Mouse (Mus musculus) megakaryocyte progenitor cell, adult 5-6 weeks (primary cell): ENCODE measurements around the gene Cpa1. TPM values are rescaled to one million over a fixed set of nuclear protein-coding genes. Genes with fewer than 3 reads are reported as not detected.
A peak's percentile ranks its signal among the peaks of the same experiment; 100 is the strongest.

Experiments used
- ATAC-seq: replicated peaks from 2 replicates; pipeline ENCODE4 v1.8.0; 2016; ENCODE audit warnings: mild to moderate bottlenecking, moderate TSS enrichment, inconsistent platforms; ENCODE audit not compliant: poor library complexity
- total RNA-seq, 2 experiments: library from RNA; stranded (forward) in 1 of 2; stranded (reverse) in 1 of 2; fragments of 157-497, 149-512 nt in 1 of 2; fragments of 200-1000 nt in 1 of 2; gene quantifications; 2 replicates each; pipeline versions ENCODE4 v1.2.3 to v1.2.4; 2015 to 2017

Cpa1 gene
- total RNA-seq (2015) (not detected in 2 replicates), total RNA-seq (2017) (not detected in 2 replicates)

DNA sequence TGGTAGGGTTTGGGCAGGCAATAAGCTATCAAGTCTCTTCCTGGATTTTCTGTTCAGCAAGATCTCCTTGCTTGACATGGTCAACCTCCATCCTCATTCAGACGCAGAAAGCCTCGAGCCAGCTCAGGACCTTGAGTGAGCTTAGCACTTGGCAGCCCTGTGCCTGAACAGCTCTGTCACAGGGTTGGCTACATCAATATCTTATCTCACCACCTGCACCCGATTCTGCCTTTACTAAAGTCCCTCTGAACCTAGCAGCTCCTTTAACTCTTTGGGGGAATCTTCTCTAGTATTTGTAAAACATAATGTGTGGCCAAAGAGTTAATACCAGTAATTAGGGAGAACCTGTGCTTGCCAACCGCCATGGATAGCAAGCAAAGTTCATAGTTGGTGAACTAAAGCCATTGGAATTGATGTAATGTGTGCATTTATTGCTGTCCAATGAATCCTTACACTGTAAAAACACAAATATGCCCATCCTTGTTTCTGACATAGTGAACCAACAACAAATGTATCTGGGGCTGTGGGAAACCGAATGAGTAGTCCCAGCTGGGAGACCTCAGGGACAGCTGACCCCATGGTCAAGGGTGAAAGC, at the start of gene Cpa1:
TSS of gene Cpa1 (plus strand) at position 545 of the 595 bp plus-strand sequence.
- peak; percentile 95 for ATAC-seq

DNA sequence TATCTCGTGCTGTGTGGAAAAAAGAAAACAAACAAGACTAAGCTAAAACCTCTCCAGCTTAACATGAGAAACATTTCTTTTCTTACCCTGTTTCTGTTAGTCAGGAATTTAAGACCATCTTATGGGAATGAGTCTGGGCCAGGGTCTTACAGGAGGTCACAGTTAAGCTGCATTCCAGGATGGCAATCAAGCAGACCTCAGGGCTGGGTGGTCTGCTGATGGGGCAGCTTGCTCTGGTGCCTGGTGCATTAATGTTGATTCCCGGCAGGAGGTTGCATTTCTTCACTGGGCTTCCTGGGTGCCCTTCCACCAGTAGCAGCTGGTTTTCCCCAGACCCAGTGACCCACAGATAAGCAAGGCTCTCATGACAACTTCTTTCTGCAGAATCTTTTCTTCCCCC, 49.2 kb upstream of the Cpa1 start:
- no peak for ATAC-seq

DNA sequence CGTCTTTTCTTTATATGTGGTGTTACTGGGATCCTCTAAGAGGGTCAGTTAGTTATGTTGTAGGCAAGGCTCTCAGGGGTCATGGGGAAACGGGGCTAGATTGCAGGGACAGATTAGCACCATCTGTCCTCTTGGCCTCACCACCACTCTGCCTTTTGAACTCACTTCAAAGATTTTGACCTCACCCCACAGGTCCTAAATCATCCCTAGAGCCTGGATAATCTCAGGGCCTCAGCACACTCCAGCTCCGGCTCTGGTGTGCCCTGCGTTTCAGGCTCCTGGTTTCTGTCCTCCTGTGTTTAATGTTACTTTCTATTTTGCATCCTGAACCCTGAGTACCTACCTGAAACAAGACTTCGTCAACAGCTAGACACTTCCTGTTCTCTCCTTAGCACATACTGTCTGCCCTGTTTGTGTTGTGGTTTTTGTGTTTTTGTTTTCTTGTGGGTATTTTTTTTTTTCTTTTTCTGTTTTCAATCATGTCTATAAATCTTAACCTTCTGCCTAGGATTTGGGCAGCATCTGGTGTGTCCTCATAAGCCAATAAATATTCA, 47.1 kb upstream of the Cpa1 start:
- ATAC-seq = no peak

DNA sequence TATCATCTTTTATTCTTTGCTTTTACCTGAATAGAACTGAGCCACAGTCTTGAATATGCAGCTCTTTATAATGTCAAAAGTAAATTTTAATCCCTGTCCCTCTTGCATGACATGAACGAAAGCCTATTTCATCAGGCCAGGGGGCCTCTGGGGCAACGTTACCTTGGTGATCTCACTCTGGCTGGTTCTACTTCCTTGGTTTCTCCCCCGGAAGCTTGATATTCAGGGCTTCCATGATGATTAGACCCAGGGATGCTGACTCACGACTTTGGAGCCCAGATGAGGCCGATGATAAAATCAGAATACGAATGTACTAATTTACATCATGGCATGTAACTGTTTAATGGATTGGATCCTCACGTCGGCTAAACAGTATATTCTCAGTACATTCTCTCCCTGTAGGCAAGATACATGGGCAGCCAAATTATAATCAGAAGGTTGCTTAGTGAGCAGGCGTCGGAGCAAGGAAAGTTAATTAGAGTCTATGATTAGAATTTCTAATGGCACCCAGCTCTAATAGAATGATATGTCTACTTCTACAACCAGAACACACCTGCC, 46.5 kb upstream of the Cpa1 start:
- ATAC-seq = no peak

DNA sequence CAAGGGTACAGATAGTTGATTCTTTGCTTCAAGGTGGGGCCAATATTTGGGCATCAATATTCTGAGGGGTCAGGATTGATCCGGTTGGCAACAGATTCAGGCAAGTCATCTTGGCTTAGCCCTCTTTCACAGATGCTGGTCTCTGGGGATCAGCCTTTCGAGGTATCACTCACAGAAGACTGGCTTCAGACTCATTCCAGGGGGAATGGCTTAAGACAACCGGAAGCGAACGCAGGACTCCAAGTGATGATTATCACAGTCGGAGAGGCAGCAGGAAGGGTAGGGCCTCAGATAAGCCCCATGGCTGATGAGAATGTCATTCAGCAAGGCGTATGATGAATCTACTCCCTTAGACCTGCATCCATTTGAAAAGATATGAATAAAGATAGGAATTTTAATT, 44.7 kb upstream of the Cpa1 start:
- no peak for ATAC-seq

DNA sequence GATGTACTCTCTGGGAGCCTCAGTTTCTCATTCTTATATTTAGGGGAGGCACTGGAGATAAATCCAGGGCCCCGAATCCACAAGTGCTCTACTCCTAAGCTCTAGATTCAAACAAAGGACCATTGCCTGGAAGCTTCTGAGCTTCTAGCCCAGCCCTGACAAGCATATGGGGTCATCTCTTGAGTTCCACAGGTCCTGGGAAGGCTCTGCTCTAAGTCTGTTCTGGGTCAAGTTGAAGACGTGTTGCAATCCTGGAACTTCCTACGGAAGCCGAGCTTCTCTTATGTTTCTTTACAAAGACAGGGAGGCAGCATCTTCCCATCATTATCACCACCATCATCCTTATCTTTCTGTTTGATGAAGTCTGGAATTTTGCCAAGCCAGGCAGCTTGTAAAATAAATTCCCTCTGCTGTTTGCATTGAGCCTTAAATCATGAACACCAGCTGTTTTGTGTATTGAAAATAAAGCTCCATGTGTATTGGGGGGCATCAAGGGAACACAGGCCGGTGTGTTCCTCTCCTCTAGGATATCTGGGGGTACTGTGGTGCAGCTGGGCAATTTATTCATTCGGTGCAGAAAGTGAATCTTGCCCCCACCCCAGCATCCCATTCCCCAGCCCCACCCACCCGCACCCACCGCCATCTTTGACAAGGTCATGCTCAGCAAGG, 42.7 kb upstream of the Cpa1 start:
- no peak for ATAC-seq

DNA sequence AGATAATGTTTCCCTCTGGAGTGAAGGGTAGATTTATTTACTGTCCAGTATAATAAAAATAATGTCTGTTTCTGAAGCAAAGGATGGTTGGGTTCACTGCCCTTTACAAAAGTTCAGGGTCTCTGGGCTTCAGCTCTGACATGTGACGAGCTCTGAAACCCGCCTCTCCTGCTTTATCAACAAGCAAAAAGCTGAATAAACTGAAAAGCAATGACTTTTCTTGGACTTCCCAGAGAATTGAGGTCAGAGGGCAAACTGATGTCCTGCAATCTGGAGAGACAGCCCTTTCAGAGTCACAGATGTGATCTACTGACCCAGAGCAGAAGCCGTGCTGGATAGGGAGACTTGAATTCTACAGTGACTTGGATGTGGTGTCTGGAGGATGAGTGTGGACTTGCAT, 39.0 kb upstream of the Cpa1 start:
- no peak for ATAC-seq

DNA sequence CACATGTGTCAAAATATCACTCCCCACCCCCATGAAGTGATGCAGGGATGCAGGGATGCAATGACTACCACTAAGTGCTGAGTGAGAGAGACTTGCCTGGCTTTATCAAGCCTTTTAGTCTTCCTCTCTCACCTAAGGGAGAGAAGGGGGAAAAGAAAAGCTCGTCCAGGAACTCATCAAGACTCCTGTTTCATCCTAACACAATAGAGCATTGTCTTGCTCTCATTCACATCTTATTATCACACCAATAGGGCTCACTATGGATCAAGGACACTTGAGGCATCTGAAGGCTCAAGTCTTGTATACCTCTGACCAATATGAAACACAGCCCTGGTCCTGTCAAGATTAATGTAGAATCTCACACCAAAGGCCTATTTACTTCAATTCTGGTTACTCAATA, 38.0 kb upstream of the Cpa1 start:
- ATAC-seq = no peak

DNA sequence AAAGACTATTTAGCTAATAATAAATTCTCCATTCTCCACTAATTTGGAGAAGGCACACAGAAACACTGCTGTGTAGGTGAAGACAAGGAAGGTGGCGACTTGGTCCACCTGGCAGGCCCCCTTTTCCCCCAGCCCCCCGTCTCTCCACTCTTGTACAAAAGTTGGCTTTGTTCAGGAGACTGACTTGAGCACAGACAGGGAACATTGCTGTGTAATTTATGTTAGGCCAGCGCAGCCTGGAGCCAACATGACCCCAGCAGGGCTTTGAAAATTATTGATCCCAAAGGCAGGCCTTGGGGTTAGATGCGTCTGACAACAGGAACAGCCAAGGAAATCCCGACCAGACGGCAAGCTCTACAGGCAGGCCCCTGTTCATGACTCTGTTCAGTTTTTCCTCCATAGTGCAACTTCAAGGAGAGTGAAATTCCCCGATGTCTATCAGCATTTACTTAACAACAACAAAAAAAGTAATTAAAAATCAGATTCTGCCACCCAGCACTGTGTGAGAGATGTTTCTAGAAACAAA, 34.6 kb upstream of the Cpa1 start:
- ATAC-seq = no peak

DNA sequence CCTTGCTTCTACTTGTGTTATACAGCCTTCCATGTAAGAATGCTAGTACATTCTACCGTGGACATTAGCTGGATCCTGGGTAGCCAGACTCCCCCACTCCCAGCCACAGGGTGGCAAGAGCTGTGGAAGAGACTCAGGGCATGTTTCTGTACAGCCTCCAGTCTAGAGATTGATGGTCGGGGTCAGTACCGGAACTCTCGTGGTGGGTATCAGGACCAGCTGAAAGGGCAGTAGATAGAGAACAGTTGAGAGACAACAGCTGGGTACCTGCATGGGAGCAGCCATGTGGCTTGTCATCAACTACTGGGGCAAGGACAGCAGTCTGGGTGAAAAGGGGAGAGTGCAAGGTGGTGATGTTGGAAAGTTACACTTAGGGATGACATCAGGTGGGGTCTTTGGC, 33.9 kb upstream of the Cpa1 start:
- ATAC-seq = no peak

DNA sequence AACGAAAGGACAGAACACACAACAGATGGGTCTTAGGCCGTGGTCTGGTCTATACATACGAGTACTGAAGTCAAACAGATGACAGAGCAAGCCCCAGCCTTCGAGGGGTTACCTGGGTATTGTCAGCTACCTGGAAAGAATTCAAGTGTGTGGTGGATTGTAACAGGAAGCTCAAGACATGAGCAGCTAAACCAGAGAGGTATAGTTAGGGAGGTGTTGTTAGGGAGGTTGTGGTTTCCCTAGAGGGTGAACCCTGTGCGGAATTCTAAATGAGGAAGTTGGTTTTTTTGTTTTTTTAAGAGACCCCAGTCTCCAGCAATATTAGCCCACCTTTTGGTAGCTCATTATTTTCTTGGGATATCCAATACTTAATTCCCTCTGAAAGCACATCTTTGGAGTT, 33.3 kb upstream of the Cpa1 start:
- ATAC-seq = peak; percentile 57; the same call in 1 of the 2 replicates

DNA sequence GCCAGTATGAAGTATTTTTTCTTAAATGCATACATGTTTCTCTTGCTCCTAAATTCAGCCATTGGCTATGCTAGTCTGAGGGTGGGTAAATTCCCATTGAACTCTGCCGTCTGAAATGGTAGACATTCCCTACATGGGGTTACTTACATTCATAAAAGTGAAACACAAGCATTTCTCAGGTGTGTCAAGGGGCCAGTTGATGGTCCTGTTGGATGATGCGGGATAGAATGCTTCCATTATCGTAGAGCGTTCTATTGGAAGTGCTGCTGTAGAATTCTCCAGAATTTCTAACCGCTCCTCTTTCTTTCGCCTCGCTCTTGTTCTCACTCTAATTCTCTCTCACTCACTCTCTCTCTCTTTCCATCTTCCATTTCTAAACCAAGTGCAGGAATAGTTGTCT, 28.3 kb upstream of the Cpa1 start, which contains the start of gene Cpa5:
TSS of gene Cpa5 (plus strand) at position 301 of the 400 bp plus-strand sequence.
- ATAC-seq = no peak

DNA sequence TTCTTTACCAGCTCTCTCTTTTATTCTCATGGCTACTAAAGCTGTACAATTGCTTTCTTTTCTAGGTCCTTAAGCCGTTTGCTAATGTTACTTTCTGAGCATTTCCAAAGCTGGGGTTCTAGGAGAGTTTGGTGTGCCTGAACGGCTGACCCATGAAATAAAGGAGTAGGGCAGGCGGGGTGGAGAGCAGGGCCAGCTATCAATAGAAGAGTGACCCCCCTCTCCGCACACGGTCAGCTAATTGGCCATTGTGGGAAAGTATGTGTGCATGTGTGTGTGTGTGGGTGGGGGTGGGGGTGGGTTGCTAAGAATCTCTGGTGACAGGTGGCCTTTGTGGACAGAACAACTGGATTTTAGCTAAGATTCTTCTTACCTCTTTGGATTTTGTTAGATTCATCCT, 27.8 kb upstream of the Cpa1 start:
- no peak for ATAC-seq

DNA sequence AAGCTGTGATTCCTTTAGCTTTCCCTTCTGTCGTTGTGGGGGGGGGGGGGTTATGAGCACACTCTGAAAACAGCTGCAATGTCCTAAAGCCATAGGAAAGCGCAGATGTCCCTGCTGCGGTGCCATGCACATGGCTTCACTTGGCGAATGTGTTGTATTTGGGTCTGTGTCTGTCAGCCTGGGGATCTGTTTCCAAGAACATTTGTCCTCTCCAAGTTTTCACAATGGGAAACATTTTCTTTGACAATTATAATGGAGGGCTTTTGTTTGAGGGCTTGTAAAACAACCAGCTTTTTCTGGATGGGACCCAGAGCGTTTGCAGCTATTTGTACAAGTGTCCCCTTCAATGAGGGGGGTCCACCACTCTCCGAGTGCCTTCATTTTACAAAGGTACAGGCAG, 24.8 kb upstream of the Cpa1 start:
- ATAC-seq = no peak

DNA sequence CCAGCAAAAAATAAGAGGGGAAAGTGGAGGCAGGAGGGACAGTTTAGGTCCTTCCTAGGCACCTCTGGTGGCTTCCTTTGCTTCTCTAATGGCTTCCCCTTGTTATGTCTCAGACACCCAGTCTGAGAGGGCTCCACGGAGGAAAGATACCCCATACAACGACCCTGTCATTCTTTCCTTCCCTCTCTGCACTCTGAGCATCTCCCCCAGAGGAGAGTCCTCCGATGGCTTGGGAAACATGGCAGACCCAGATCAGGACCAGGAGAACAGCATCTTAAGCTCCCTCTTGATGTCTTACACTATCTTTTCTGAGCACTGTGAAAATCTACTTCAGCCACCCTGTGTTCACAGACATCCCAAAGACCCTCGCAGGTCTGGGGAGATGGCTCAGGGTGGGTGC, 23.3 kb upstream of the Cpa1 start:
- no peak for ATAC-seq

DNA sequence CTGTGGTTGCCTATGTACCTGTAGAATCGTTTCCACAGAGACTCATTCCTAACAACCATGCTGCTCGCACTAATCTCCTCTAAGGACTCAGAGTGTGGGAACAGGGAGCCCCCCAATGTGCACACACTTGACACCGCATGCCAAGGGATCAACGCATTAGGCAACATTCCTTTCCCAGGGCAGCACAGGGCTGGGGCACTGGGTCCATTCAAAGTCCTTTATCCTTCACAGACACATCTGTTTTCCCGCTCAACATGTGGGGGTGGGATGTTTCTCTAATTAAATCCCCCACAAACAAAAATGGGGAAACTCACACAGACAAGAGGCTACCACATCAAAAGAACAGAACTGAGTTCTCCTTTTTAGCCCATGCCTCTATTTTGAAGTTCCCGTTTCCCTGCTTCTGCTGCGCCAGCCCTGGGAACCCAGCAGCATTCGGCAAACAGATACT, 22.5 kb upstream of the Cpa1 start:
- ATAC-seq = peak; percentile 79

DNA sequence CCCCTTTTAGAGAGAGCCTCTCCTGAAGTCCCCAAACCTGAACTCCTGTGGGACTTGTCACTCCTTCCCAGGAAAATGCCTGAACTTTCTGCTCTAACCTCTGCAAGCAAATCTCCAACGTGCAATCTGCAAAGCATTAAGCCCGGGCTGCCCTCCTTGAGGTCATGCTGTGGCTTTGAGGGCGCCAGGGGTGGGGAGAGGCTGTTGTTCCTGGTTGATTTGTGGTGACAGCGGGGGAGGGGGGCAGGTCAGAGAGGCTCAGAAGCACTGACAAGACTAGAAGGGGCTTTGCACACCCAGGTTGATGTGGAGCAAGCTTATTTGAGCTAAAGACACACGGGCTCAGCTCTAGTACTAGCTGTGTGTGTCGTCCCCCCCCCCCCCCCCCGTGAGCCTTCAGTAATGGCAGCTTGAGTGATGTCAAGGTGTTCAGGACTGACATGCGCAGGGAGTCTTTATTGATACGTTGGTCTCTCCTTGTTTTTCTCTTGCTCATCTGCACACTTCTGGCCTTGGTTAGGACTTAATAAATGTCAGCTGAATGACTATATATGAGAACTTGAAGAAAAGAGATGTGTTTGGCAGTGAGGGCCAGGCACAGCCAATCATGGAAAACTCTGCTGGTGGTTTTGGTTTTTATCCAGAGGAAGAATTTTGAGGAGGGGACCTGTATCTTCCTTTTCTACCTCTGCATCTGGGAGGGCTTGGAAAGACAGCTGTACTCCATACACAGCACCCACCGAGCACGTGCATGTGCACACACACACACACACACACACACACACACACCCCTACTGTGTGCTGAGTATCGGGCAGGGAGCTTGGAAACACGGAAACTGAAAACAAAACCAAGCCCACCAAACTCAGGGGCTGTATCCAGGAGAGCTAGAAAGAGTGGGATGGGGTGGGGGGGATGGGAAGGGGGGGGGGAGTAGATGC, 21.7 kb upstream of the Cpa1 start:
- ATAC-seq = peak; percentile 46; the same call in 1 of the 2 replicates

DNA sequence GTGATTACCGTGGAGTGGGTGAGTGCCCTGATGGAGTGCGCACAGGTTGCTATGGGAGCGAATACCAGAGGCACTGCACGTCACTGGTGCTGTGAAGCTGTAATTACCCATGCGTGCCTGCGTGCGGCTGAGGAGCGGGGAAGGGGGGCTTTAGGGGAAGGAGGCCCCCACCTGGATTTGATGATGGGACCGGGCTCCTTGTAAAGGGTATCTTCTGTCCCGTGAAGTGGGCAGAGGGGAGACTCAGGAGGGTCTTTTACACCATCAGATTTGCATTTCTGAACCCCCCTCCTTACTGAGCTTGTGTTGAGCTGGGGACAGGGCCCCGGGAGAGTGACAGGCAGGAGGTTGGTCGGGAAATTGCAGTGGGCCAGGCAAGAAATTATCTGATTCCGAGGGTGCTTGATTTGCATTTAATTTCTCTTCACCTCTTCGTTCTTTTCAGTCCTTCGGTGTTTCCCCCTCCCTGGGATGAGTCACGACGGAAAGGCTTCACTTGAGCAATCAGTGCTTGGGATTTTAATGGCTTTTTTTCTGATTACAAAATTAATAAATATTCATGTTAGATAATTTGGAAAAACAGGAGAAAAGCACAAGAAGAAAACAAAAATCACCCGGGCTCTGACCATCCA, 20.9 kb upstream of the Cpa1 start:
- no peak for ATAC-seq

DNA sequence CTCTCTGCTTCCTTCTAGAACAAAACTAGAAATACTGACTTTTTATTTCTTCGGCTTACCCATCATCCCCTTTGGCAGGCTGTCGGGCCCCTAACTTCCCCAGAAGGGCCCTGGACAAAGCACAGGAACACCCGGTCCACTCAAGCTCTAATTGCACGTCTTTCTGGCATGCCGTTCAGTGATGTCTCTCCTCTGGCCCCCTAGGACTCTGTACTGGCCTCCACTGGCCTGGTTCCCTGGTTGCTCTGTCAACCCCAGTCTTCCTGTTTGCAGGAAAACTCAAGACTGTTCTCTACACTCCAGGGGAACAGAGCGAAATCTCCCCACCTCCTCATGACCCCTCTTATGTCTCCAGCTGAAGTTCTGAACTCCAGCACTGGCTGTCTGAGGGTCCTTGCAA, 20.3 kb upstream of the Cpa1 start:
- ATAC-seq = no peak

DNA sequence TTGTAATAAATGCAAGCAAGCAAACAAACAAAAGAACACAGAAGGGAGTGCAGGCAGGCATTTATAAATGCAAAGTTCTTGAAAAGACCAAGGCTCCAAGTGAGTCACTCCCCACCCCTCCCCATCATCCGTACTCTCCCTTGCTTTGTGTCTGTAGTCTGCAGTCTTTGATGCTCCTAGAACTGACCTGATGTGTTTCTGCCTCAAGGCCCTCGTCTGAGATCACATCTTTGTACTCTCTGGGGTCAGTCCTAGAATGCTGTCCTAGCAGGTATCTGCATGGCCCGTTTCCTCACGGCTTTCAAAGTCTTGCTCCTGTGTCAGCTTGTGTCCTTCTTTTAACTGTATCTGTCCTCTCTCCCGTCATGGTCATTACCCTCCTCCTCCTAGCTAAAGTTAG, 19.4 kb upstream of the Cpa1 start:
- no peak for ATAC-seq
